Mouse (Mus musculus) olfactory bulb, adult 2 months (tissue): ENCODE data around the gene Isg20l2. TPM values are rescaled to one million over a fixed set of nuclear protein-coding genes. Genes with fewer than 3 reads are reported as not detected.
A peak's percentile ranks its signal among the peaks of the same experiment; 100 is the strongest.

Experiments
- H3K27ac ChIP-seq: fragments of 200-500 bp; 2 replicates; pipeline ENCODE4 v1.5.1; 2012; ENCODE audit warnings: low read depth, low read length; ENCODE audit not compliant: insufficient read depth
- H3K4me1 ChIP-seq: fragments of 200-500 bp; 2 replicates; pipeline ENCODE4 v1.6.1; 2012; ENCODE audit warnings: low read length; ENCODE audit not compliant: control insufficient read depth, insufficient read depth
- H3K4me3 ChIP-seq: fragments of 200-500 bp; 2 replicates; pipeline ENCODE4 v1.5.1; 2012; ENCODE audit warnings: mild to moderate bottlenecking, low read depth, low read length, moderate library complexity; ENCODE audit not compliant: insufficient read depth
- CTCF ChIP-seq: fragments of 200-500 bp; IDR thresholded peaks from 2 replicates; pipeline ENCODE4 v1.5.1; 2012; ENCODE audit warnings: low read depth, mild to moderate bottlenecking, low read length, moderate library complexity; ENCODE audit not compliant: insufficient read depth
- POLR2A ChIP-seq: fragments of 200-500 bp; IDR thresholded peaks from 2 replicates; pipeline ENCODE4 v1.6.1; 2012; ENCODE audit warnings: mild to moderate bottlenecking, low read depth, low read length, moderate library complexity; ENCODE audit not compliant: insufficient read depth
- WGBS: fragments of 180-500 bp; shearing (Covaris S2); methylation state at CpG from one replicate; pipeline ENCODE4 v1.1.7; 2018; 5-methylcytosine and 5-hydroxymethylcytosine counted together
- polyA plus RNA-seq: library from polyadenylated mRNA; stranded (reverse); fragments of >200 nt; gene quantifications from 2 replicates; pipeline ENCODE4 v1.2.4, GENCODE M21; 2012; ENCODE audit warnings: low replicate concordance; ENCODE audit not compliant: missing spikeins, insufficient read depth, insufficient read length

Gene Isg20l2
- polyA plus RNA-seq, 1 experiment, result not detected

- 0 out of 2 replicates have a peak overlapping the region, but pooled peaks have one; percentile 15 for H3K4me3 ChIP-seq
- H3K4me1 ChIP-seq, result peaks cover 58% of the 10 kb centered on the region
Measured at GRCm38 (mm10) chr3:87949266-87949954, 19.3 kb downstream of the Isg20l2 start.

GRCm38 (mm10) chr3:87949955-87950515, 19.9 kb downstream of the Isg20l2 start:
- 36% methylated on average over 13 of the region's 13 CpGs for WGBS
- no peak for TF ChIP-seq POLR2A
- Histone ChIP-seq H3K4me3 (no peak overlapping the region), H3K4me1 (peaks cover 58% of the 10 kb centered on the region), H3K27ac (0 out of 2 replicates have a peak overlapping the region, but pooled peaks have one; percentile 9)

More at GRCm38 (mm10) chr3:87949266-87949954, 19.3 kb downstream of the Isg20l2 start:
- H3K27ac ChIP-seq, result peak overlapping the region; percentile 9; the same call in 1 of the 2 replicates
- 39% methylated on average over 16 of the region's 16 CpGs for WGBS
- TF ChIP-seq POLR2A, result no peak
- no peak for TF ChIP-seq CTCF

GRCm38 (mm10) chr3:87951946-87952345, 21.8 kb downstream of the Isg20l2 start:
- WGBS, result 52% methylated on average over 12 of the region's 12 CpGs
- Histone ChIP-seq H3K4me3 (no peak overlapping the region), H3K4me1 (peaks cover 46% of the 10 kb centered on the region), H3K27ac (no peak overlapping the region)
- TF ChIP-seq POLR2A (no peak), CTCF (no peak)

GRCm38 (mm10) chr3:87952440-87952839, 22.3 kb downstream of the Isg20l2 start:
- Histone ChIP-seq H3K4me3 (no peak overlapping the region), H3K27ac (no peak overlapping the region), H3K4me1 (peaks cover 41% of the 10 kb centered on the region)
- TF ChIP-seq POLR2A, result no peak
- TF ChIP-seq CTCF, result no peak
- WGBS, result 22% methylated on average over 5 of the region's 5 CpGs

- TF ChIP-seq CTCF, result no peak
- TF ChIP-seq POLR2A, result no peak
- WGBS, result 46% methylated on average over 1 of the region's 1 CpGs
- H3K27ac ChIP-seq, result no peak overlapping the region
- H3K4me3 ChIP-seq, result no peak overlapping the region
- H3K4me1 ChIP-seq, result peaks cover 22% of the 10 kb centered on the region
Measured at GRCm38 (mm10) chr3:87958056-87958455, 27.9 kb downstream of the Isg20l2 start.

GRCm38 (mm10) chr3:87958476-87958875, 28.4 kb downstream of the Isg20l2 start:
- TF ChIP-seq POLR2A (no peak), CTCF (no peak)
- peaks cover 22% of the 10 kb centered on the region for H3K4me1 ChIP-seq
- no peak overlapping the region for H3K4me3 ChIP-seq
- WGBS, result 62% methylated on average over 4 of the region's 4 CpGs
- no peak overlapping the region for H3K27ac ChIP-seq

GRCm38 (mm10) chr3:87958967-87959366, 28.9 kb downstream of the Isg20l2 start:
- Histone ChIP-seq H3K4me3 (no peak overlapping the region), H3K27ac (no peak overlapping the region), H3K4me1 (peaks cover 22% of the 10 kb centered on the region)
- 57% methylated on average over 1 of the region's 1 CpGs for WGBS
- no peak for TF ChIP-seq POLR2A
- no peak for TF ChIP-seq CTCF

- H3K4me1 ChIP-seq, result peaks cover 22% of the 10 kb centered on the region
- TF ChIP-seq POLR2A, result no peak
- no peak overlapping the region for H3K4me3 ChIP-seq
- H3K27ac ChIP-seq, result no peak overlapping the region
- 63% methylated on average over 7 of the region's 7 CpGs for WGBS
Measured at GRCm38 (mm10) chr3:87959371-87959770, 29.3 kb downstream of the Isg20l2 start.

GRCm38 (mm10) chr3:87960191-87960585, 30.1 kb downstream of the Isg20l2 start:
- TF ChIP-seq CTCF (no peak), POLR2A (no peak)

More at GRCm38 (mm10) chr3:87960191-87960585, 30.1 kb downstream of the Isg20l2 start:
- Histone ChIP-seq H3K4me1 (peaks cover 22% of the 10 kb centered on the region), H3K27ac (no peak overlapping the region), H3K4me3 (peak overlapping the region; percentile 49; the same call in 1 of the 2 replicates)
- 20% methylated on average over 10 of the region's 10 CpGs for WGBS
